Mouse (Mus musculus): ENCODE measurements at regions not wholly inside any gene's neighbourhood (a gene's known extent, or its start where the extent isn't known, plus 50 kb on each side); places are given as distances from the start of the nearest gene placed in this dataset.

GRCm38 (mm10) chr11:71411958-71412357 is 181.4 kb upstream of the Nlrp1b start:
- DNase-seq (ENCODE audit: low spot score) = no peak

GRCm38 (mm10) chr11:71414403-71415140 is 184.0 kb upstream of the Nlrp1b start:
- DNase-seq (ENCODE audit: low spot score) = no peak

- no peak for DNase-seq (ENCODE audit: low spot score)
These were observed 184.9 kb upstream of the Nlrp1b start for GRCm38 (mm10) chr11:71415451-71415850.

GRCm38 (mm10) chr11:71422291-71422840 is 191.8 kb upstream of the Nlrp1b start:
- DNase-seq (ENCODE audit: low spot score) = peak; percentile 39

GRCm38 (mm10) chr11:71423242-71423641 is 192.7 kb upstream of the Nlrp1b start:
- no peak for DNase-seq (ENCODE audit: low spot score)

GRCm38 (mm10) chr11:71424879-71425278 is 194.3 kb upstream of the Nlrp1b start:
- DNase-seq (ENCODE audit: low spot score) = no peak

- no peak for DNase-seq (ENCODE audit: low spot score)
These were observed 199.2 kb upstream of the Nlrp1b start for GRCm38 (mm10) chr11:71429739-71430138.

GRCm38 (mm10) chr11:71434241-71434640 is 203.7 kb upstream of the Nlrp1b start:
- DNase-seq (ENCODE audit: low spot score) = no peak

- no peak for DNase-seq (ENCODE audit: low spot score)
These were observed 204.4 kb upstream of the Nlrp1b start for GRCm38 (mm10) chr11:71434886-71435285.

GRCm38 (mm10) chr11:71435745-71436144 is 205.2 kb upstream of the Nlrp1b start:
- no peak for DNase-seq (ENCODE audit: low spot score)

GRCm38 (mm10) chr11:71436335-71436734 is 205.8 kb upstream of the Nlrp1b start:
- no peak for DNase-seq (ENCODE audit: low spot score)

- peak; percentile 74 for DNase-seq (ENCODE audit: low spot score)
These were observed 206.3 kb upstream of the Nlrp1b start for GRCm38 (mm10) chr11:71436801-71437200.

GRCm38 (mm10) chr11:71439871-71440270 is 209.3 kb upstream of the Nlrp1b start:
- DNase-seq (ENCODE audit: low spot score) = peak; percentile 40

GRCm38 (mm10) chr11:71440392-71440791 is 209.9 kb upstream of the Nlrp1b start:
- no peak for DNase-seq (ENCODE audit: low spot score)

GRCm38 (mm10) chr11:71444056-71444455 is 213.5 kb upstream of the Nlrp1b start:
- no peak for DNase-seq (ENCODE audit: low spot score)

- DNase-seq (ENCODE audit: low spot score) = no peak
These were observed 216.1 kb upstream of the Nlrp1b start for GRCm38 (mm10) chr11:71446641-71447040.

- DNase-seq (ENCODE audit: low spot score) = no peak
These were observed 217.6 kb upstream of the Nlrp1b start for GRCm38 (mm10) chr11:71447841-71448745.

GRCm38 (mm10) chr11:71480094-71480493 is 249.6 kb upstream of the Nlrp1b start:
- DNase-seq (ENCODE audit: low spot score) = no peak

- DNase-seq (ENCODE audit: low spot score) = no peak
These were observed 251.9 kb upstream of the Wscd1 start for GRCm38 (mm10) chr11:71497863-71498262.

GRCm38 (mm10) chr11:71498299-71498698 is 251.4 kb upstream of the Wscd1 start:
- no peak for DNase-seq (ENCODE audit: low spot score)

GRCm38 (mm10) chr11:71502156-71502555 is 247.6 kb upstream of the Wscd1 start:
- DNase-seq (ENCODE audit: low spot score) = no peak

- no peak for DNase-seq (ENCODE audit: low spot score)
These were observed 237.3 kb upstream of the Wscd1 start for GRCm38 (mm10) chr11:71512271-71513066.
